Mouse (Mus musculus): ENCODE results near the gene Dbn1.
A peak's percentile ranks its signal among the peaks of the same experiment; 100 is the strongest.
"Not testable (repeated sequence)": the region's sequence is repeated elsewhere in the genome, so short reads cannot be mapped to it uniquely, and the experiment has no call there.

Gene Dbn1

DNA sequence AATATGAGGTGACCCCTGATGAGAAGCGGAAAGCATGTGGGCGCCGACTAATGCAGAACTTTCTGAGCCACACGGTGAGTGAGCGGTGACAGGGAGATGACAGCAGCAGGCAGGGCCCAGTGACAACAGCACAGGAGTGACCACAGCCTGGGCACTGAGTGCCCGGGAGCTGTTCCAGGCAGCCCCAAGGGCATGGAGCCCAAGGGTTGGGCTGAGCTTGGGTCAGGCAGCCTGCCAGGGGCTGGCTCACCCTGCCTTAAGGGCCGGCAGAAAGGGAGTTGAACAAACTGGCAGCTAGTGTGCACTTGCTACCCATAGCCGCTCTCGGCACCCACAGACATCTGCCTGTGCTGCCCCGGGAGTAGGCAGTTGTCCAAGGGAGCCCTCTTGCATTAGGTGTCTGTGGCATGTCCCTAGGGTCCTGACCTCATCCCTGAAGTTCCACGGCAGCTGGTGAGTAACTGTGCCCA lies 37.4 kb downstream of the Dbn1 start:
- no peak for DNase-seq (ENCODE audit: low spot score in 2 of 2)

DNA sequence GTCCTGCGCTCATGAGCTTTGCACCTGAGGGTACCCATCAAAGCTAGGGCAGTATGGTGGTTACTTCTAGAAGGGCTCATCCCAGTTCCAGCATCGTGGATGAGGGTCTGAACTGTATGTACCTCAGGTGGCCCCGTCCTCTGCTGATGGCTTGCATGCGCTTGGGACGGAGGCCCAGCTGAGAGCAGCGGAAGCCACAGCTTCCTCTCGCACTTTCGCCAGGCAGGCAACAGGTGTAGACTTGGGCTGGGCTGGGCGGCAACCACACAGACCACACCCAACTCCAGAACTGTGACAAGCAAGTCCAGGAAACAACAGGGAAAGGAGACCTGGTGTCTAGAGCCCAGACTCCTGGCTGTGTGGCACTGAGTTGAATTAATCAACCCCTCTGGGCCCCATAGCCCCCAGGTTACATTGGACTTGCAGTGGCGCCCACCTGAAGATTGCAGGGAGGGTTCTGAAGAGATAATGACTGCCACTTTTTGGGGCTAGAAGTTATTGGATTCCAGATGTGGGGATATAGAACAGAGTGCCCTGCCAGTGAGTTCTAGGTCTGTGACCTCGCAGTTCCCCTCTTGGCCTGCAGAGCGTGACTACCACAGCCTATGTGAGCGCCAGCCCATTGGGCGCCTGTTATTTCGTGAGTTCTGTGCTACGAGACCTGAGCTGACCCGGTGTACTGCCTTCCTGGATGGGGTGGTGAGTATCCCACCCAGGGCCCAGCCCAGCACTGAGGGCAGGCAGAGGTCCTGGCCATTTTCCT lies 38.1 kb downstream of the Dbn1 start:
- DNase-seq (ENCODE audit: low spot score in 2 of 2) = peak; percentile 51 to 54

DNA sequence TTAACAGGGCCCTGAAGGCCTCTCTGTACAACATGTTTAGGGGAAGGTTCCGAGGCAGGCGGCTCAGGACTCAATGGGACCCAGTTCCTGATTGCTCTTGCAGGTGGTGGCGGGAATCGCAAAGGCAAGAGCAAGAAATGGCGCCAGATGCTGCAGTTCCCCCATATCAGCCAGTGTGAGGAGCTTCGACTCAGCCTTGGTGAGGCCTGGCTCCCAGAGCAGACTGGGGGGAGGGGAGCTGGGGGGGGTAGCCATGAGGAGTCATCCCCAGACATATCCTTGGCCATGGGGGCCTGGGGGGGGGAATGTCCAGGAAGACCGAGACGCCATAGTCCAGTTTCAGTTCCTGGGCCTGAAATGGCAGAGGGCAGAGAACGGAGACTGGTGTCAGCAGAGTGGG lies 38.7 kb downstream of the Dbn1 start:
- DNase-seq (ENCODE audit: low spot score in 2 of 2) = no peak

DNA sequence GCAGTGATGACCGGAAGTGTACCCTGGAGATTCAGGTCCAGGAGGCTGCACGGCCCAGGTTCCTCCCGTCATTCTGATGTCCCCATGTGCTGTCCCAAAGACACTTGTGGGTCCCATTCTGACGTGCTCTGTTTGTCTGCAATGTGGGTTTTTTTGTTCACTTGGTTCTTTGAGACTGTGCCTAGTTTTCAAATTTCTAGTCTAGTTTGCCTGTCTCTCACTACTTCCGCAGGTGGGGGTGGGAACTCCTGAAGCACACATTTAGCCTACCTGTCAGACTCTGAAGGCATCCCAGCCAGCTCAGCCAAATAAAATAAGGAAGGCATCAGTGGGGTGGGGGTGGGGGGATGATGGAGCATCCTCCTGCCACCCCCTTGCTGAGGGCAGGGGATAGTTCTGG lies 39.8 kb downstream of the Dbn1 start:
- no peak for DNase-seq (ENCODE audit: low spot score in 2 of 2)

- peak in 1 of 2 experiments; percentile 48 for DNase-seq (ENCODE audit: low spot score in 2 of 2)
These were observed 40.4 kb downstream of the Dbn1 start for GRCm38 (mm10) chr13:55447543-55447943.

DNA sequence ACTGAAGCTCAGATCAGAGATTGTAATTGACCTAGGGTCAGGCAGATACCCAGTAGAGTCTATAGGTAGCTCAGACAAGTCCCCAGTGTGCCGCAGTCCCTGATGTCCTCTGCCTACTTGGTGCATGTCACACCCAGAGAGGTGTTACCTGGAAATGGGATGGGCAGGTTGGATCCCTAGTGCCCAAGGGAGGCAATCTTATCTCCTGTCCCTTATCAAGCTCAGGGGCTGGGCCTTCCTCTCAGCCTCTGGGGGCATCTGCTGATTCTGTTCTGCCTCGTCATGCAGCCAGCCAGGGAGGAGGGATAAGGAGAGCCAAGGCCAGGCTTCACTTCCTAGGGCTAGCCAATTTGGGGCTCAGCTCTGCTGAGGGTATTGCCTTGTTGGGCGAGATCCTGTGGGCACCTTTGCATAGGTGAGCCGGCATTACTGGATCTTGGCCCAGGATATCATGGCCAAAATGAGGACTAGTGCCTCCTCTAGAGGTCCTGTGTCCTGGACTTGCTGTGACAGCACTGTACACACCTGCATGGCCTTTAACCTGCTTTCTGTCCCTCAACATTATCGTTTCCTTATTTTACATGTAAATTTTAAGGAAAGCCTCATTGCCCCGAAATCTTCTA lies 41.3 kb downstream of the Dbn1 start:
- no peak for DNase-seq (ENCODE audit: low spot score in 2 of 2)

- DNase-seq (ENCODE audit: low spot score in 2 of 2) = no peak
These were observed 42.4 kb downstream of the Dbn1 start for GRCm38 (mm10) chr13:55445361-55446091.

- peak; percentile 97 for DNase-seq (ENCODE audit: low spot score in 2 of 2)
These were observed 43.0 kb downstream of the Dbn1 start, which contains the start of gene Grk6 for GRCm38 (mm10) chr13:55444937-55445315. TSS of gene Grk6 (plus strand) at chr13:55445072.

GRCm38 (mm10) chr13:55444286-55444936 lies 43.5 kb downstream of the Dbn1 start:
- peak; percentile 67 to 76 for DNase-seq (ENCODE audit: low spot score in 2 of 2)

- no peak for DNase-seq (ENCODE audit: low spot score in 2 of 2)
These were observed 44.1 kb downstream of the Dbn1 start for GRCm38 (mm10) chr13:55443799-55444285.

DNA sequence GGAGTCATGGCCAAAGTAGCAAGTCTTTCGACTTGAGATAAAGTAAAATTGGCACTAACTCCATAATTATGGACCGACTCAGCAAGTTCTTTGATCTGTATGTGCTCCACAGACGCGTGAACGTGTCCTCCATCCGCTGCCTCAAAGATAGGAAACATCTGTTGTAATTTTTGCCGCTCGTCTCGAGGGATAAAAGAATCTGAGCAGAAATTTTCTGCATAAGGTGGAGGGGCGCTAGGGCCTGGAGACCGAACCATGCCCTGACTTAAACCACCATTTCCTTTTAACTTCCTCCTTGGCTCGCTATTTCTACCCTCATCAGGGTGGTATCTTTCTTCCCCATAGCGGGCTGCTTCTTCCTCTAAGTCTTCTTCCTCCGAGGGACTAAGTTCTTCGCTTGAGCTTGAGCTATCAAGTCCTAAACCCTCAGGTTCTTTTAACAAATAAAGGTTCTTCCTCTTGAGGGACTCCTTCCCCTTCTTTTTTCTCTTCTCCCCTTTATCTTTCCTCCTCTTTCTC lies 50.7 kb downstream of the Dbn1 start:
- not testable (repeated sequence) for DNase-seq (ENCODE audit: low spot score in 2 of 2)

- no peak for DNase-seq (ENCODE audit: low spot score in 2 of 2)
These were observed 55.8 kb downstream of the Dbn1 start for GRCm38 (mm10) chr13:55431889-55432685.

DNA sequence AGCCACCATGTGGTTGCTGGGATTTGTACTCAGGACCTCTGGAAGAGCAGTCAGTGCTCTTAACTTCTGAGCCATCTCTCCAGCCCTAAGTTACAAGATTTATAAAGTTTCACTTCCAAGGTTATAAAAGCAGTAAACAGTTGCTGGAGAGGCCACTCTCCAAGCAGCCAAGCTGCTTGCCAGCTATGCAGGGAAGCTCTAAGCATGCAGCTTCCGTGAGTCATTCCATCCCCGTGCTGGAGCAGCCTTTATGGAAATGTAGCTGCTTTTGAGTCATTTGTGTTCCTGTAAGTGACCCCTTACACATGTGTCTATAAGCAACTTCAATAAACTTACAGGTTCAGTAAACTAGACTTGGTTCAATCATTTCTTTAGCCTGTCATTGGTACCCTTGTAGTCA lies 57.3 kb downstream of the Dbn1 start:
- no peak for DNase-seq (ENCODE audit: low spot score in 2 of 2)

DNA sequence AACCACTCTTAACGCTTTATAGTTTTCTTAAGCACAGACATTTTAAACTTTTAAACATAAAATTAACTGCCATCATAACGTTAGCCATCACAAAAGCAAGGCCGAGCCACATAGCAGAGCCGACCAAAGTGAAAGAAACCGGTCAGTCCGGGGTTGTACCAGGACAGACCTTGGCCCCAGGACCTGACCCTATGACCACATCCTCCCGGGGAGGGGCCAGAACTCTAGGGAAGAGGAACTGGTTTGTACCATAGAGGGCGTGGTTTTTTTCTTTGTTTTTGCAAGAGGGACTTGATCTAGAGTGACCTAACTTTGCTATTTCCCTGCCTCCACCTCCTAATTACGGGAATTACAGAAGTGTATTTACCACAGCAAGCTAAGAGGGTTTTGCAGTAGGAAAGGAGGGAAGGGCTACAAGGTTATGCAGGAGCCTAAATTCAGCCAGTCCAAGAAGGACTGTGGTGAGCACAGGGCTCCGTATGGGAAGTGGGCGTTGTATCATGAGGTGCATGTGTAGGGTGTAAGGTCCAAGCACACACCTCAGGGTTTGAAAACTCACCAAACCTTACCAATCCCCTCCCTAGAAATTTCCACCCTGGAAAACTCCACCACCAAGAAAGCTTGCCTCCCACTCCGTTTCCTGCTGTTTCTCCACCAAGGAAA lies 58.6 kb downstream of the Dbn1 start:
- DNase-seq (ENCODE audit: low spot score in 2 of 2) = peak in 1 of 2 experiments; percentile 53

- DNase-seq (ENCODE audit: low spot score in 2 of 2) = no peak
These were observed 61.3 kb downstream of the Dbn1 start, which contains the start of gene F12 for GRCm38 (mm10) chr13:55426613-55427012. TSS of gene F12 (minus strand) at chr13:55426793.
